Mouse (Mus musculus): ENCODE measurements at regions not wholly inside any gene's neighbourhood (a gene's known extent, or its start where the extent isn't known, plus 50 kb on each side); places are given as distances from the start of the nearest gene placed in this dataset.

DNA sequence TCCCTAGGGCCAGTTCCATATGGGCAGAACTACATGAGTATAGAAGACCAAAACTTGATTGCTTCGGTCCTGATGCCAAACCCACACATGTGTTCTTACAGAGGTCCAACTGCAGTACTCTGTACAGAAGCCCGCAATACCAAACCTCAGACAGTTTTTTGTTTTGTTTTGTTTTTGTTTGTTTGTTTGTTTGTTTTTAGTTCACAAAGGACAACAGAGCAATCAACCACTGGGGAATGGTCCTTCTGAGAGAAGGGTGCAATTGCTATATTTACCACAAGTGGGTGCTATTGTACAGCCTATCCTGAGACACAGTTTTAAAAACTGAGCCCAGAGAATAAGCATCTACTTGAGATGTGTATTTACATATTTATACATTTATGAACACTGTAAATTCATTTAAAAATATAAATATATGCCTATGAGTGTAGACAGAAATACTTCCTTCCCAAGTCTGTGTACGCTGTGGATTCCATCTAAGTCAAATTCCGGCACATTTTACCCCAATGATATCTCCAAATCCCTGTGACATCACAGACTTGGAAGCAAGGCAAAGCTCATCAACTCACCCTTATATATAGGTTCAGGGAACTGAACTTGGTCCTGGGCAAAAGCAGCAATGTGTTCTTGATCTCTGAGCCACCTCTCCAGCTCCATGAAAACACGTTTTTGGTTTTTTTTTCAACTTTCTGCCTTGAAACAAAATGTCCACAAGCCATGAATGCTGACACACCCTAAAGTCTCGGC lies 101.3 kb upstream of the A26c2 start:
- H3K27ac ChIP-seq, result no peak overlapping the region
- TF ChIP-seq CTCF (conservative IDR thresholded peaks at IDR 0.05), result peak; percentile 98
- DNase-seq (ENCODE audit: low spot score in 2 of 2), result peak; percentile 10 to 56
- H3K4me3 ChIP-seq, result no peak overlapping the region

GRCm38 (mm10) chr7:62922246-62922645 lies 98.8 kb upstream of the A26c2 start:
- H3K4me3 ChIP-seq, result no peak overlapping the region
- no peak overlapping the region for H3K27ac ChIP-seq
- peak; percentile 13 to 74 for DNase-seq (ENCODE audit: low spot score in 2 of 2)
- TF ChIP-seq CTCF (conservative IDR thresholded peaks at IDR 0.05), result peak; percentile 78

DNA sequence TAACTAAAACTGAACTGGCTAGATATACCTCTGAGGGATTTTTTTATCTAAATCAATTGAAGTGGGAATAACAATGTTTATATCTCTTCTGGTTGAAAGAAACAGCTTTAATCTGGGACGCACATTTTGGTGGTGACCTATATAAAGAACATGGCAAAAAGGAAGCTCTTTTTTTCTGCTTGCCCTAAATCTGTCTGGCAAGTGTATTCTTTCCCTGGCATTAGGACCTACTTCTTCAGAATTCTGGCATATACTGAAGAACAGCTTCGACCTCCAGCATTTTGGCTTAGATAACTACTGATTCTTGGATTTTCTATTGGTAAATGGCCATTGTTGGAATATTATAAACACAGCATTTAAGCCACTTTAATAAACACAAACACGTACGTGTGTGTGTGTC lies 70.9 kb upstream of the A26c2 start:
- no peak for DNase-seq (ENCODE audit: low spot score in 2 of 2)
- no peak for TF ChIP-seq CTCF (conservative IDR thresholded peaks at IDR 0.05)
- H3K4me3 ChIP-seq, result no peak overlapping the region
- no peak overlapping the region for H3K27ac ChIP-seq

- peak; percentile 88 for TF ChIP-seq CTCF (conservative IDR thresholded peaks at IDR 0.05)
- no peak overlapping the region for H3K27ac ChIP-seq
- no peak overlapping the region for H3K4me3 ChIP-seq
- peak; percentile 25 to 32 for DNase-seq (ENCODE audit: low spot score in 2 of 2)
Observed at GRCm38 (mm10) chr7:62877033-62877432, 53.6 kb upstream of the A26c2 start.
